Mouse (Mus musculus): ENCODE measurements around the gene Spg20. TPM values are rescaled to one million over a fixed set of nuclear protein-coding genes. Genes with fewer than 3 reads are reported as not detected.

Spg20 gene
- polyA plus RNA-seq, 1 experiment = 9.0 TPM

- Histone ChIP-seq H3K27me3 (ENCODE audit: control insufficient read depth, insufficient read depth, low read length) (no peaks in the 10 kb centered on the region), H3K36me3 (ENCODE audit: control insufficient read depth, insufficient read depth, low read length) (peaks cover 18% of the 10 kb centered on the region), H3K4me3 (ENCODE audit: control insufficient read depth, insufficient read depth, low read length) (no peak overlapping the region), H3K4me1 (replicated peaks; ENCODE audit: control insufficient read depth, insufficient read depth, low read length) (no peaks in the 10 kb centered on the region), H3K27ac (ENCODE audit: control insufficient read depth, insufficient read depth, low read length) (no peak overlapping the region)
- no peak for TF ChIP-seq POLR2A (IDR thresholded peaks at IDR 0.05; ENCODE audit: control insufficient read depth, extremely low read depth, insufficient read depth, low read length, poor library complexity)
- no peak for TF ChIP-seq CTCF (IDR thresholded peaks at IDR 0.05; ENCODE audit: borderline replicate concordance, control insufficient read depth, extremely low read depth, insufficient read depth, low read length, poor library complexity)
- DNase-seq = no peak
- WGBS = 95% methylated on average over 6 of the region's 6 CpGs
Measured at GRCm38 (mm10) chr3:55119275-55119898, 7.5 kb downstream of the Spg20 start.

- TF ChIP-seq POLR2A (IDR thresholded peaks at IDR 0.05; ENCODE audit: control insufficient read depth, extremely low read depth, insufficient read depth, low read length, poor library complexity) = no peak
- TF ChIP-seq CTCF (IDR thresholded peaks at IDR 0.05; ENCODE audit: borderline replicate concordance, control insufficient read depth, extremely low read depth, insufficient read depth, low read length, poor library complexity) = no peak
- no peak for DNase-seq
- no peaks in the 10 kb centered on the region for H3K27me3 ChIP-seq (ENCODE audit: control insufficient read depth, insufficient read depth, low read length)
- H3K4me1 ChIP-seq (replicated peaks; ENCODE audit: control insufficient read depth, insufficient read depth, low read length) = no peaks in the 10 kb centered on the region
- no peak overlapping the region for H3K27ac ChIP-seq (ENCODE audit: control insufficient read depth, insufficient read depth, low read length)
- 93% methylated on average over 3 of the region's 3 CpGs for WGBS
- H3K36me3 ChIP-seq (ENCODE audit: control insufficient read depth, insufficient read depth, low read length) = peaks cover 18% of the 10 kb centered on the region
- H3K4me3 ChIP-seq (ENCODE audit: control insufficient read depth, insufficient read depth, low read length) = no peak overlapping the region
Measured at GRCm38 (mm10) chr3:55122336-55122870, 10.5 kb downstream of the Spg20 start.

GRCm38 (mm10) chr3:55123064-55123463 is 11.2 kb downstream of the Spg20 start:
- no peaks in the 10 kb centered on the region for H3K4me1 ChIP-seq (replicated peaks; ENCODE audit: control insufficient read depth, insufficient read depth, low read length)
- no peak overlapping the region for H3K4me3 ChIP-seq (ENCODE audit: control insufficient read depth, insufficient read depth, low read length)
- H3K27ac ChIP-seq (ENCODE audit: control insufficient read depth, insufficient read depth, low read length) = no peak overlapping the region
- peaks cover 14% of the 10 kb centered on the region for H3K36me3 ChIP-seq (ENCODE audit: control insufficient read depth, insufficient read depth, low read length)
- 72% methylated on average over 4 of the region's 4 CpGs for WGBS
- no peaks in the 10 kb centered on the region for H3K27me3 ChIP-seq (ENCODE audit: control insufficient read depth, insufficient read depth, low read length)
- no peak for TF ChIP-seq CTCF (IDR thresholded peaks at IDR 0.05; ENCODE audit: borderline replicate concordance, control insufficient read depth, extremely low read depth, insufficient read depth, low read length, poor library complexity)
- no peak for TF ChIP-seq POLR2A (IDR thresholded peaks at IDR 0.05; ENCODE audit: control insufficient read depth, extremely low read depth, insufficient read depth, low read length, poor library complexity)
- no peak for DNase-seq

GRCm38 (mm10) chr3:55129181-55129692 is 17.3 kb downstream of the Spg20 start:
- no peaks in the 10 kb centered on the region for H3K4me1 ChIP-seq (replicated peaks; ENCODE audit: control insufficient read depth, insufficient read depth, low read length)
- H3K4me3 ChIP-seq (ENCODE audit: control insufficient read depth, insufficient read depth, low read length) = no peak overlapping the region
- WGBS = 73% methylated on average over 4 of the region's 4 CpGs
- H3K36me3 ChIP-seq (ENCODE audit: control insufficient read depth, insufficient read depth, low read length) = peaks cover 4% of the 10 kb centered on the region
- DNase-seq = no peak
- TF ChIP-seq POLR2A (IDR thresholded peaks at IDR 0.05; ENCODE audit: control insufficient read depth, extremely low read depth, insufficient read depth, low read length, poor library complexity) (no peak), CTCF (IDR thresholded peaks at IDR 0.05; ENCODE audit: borderline replicate concordance, control insufficient read depth, extremely low read depth, insufficient read depth, low read length, poor library complexity) (no peak)
- no peak overlapping the region for H3K27ac ChIP-seq (ENCODE audit: control insufficient read depth, insufficient read depth, low read length)
- H3K27me3 ChIP-seq (ENCODE audit: control insufficient read depth, insufficient read depth, low read length) = no peaks in the 10 kb centered on the region

- no peaks in the 10 kb centered on the region for H3K27me3 ChIP-seq (ENCODE audit: control insufficient read depth, insufficient read depth, low read length)
- DNase-seq = no peak
- H3K27ac ChIP-seq (ENCODE audit: control insufficient read depth, insufficient read depth, low read length) = no peak overlapping the region
- WGBS = 97% methylated on average over 6 of the region's 6 CpGs
- no peaks in the 10 kb centered on the region for H3K4me1 ChIP-seq (replicated peaks; ENCODE audit: control insufficient read depth, insufficient read depth, low read length)
- H3K4me3 ChIP-seq (ENCODE audit: control insufficient read depth, insufficient read depth, low read length) = no peak overlapping the region
- H3K36me3 ChIP-seq (ENCODE audit: control insufficient read depth, insufficient read depth, low read length) = no peaks in the 10 kb centered on the region; the same call in 1 of the 2 replicates
- TF ChIP-seq CTCF (IDR thresholded peaks at IDR 0.05; ENCODE audit: borderline replicate concordance, control insufficient read depth, extremely low read depth, insufficient read depth, low read length, poor library complexity) = no peak
- no peak for TF ChIP-seq POLR2A (IDR thresholded peaks at IDR 0.05; ENCODE audit: control insufficient read depth, extremely low read depth, insufficient read depth, low read length, poor library complexity)
Measured at GRCm38 (mm10) chr3:55131576-55132233, 19.8 kb downstream of the Spg20 start.

DNA sequence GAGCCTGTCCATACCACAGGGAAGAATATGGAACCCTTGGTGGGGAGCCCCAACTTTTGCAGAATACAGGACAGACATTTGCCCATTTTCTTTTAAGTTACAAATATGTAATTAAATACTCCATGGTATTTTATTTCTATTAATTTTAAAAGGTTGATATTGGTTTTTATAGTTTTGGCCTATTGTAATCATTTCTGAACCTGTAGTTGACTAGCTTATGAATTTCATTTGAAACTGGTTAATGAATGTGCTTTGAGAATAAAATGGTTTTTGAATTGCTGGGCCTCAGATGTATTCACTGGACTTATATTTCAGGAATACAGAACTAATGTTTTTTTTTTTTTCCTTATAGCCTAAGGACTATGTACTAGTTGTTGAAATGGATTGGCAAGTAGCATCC is 25.1 kb downstream of the Spg20 start, which contains the start of gene Ccdc169:
Ccdc169 (plus strand) TSS at position 301 of the 400 bp plus-strand sequence.
- no peak for TF ChIP-seq CTCF (IDR thresholded peaks at IDR 0.05; ENCODE audit: borderline replicate concordance, control insufficient read depth, extremely low read depth, insufficient read depth, low read length, poor library complexity)
- TF ChIP-seq POLR2A (IDR thresholded peaks at IDR 0.05; ENCODE audit: control insufficient read depth, extremely low read depth, insufficient read depth, low read length, poor library complexity) = no peak
- H3K27ac ChIP-seq (ENCODE audit: control insufficient read depth, insufficient read depth, low read length) = no peak within 1 kb of the TSS
- no peaks in the 10 kb centered on the region for H3K4me1 ChIP-seq (replicated peaks; ENCODE audit: control insufficient read depth, insufficient read depth, low read length)
- no peak within 1 kb of the TSS for H3K4me3 ChIP-seq (ENCODE audit: control insufficient read depth, insufficient read depth, low read length)
- H3K36me3 ChIP-seq (ENCODE audit: control insufficient read depth, insufficient read depth, low read length) = no peaks in the 10 kb centered on the region
- DNase-seq = no peak
- no peaks in the 10 kb centered on the region for H3K27me3 ChIP-seq (ENCODE audit: control insufficient read depth, insufficient read depth, low read length)

All from thymus, adult 2 months (tissue).